Mouse (Mus musculus) monocyte, adult 2 months (primary cell): ENCODE measurements around the gene Bnip2.

ENCODE experiments used
- DNase-seq, 2 experiments: peaks; one replicate each; pipeline ENCODE4 v3.0.0; 2022; ENCODE audit warnings: low spot score in 2 of 2, low read depth in 1 of 2

Bnip2 gene

DNA sequence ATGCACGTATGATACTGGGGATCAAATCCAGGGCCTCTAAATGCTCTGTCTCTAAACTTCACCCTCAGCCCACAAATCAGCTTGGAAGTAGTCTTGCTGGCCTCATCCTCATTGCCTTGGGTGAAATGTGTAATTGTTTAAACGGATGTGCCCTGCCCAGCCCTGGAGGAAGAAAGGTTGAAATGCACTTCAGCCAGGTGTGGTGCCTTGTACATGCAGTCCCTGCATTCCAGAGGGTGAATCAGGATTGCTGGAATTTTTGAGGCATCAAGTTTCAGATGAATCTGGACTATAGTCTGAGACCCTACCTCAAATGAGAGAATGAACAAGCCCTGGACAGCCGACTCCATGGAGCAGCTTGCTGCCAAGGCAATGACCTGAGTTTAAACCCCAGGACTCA is 58.6 kb downstream of the Bnip2 start:
- DNase-seq = no peak

DNA sequence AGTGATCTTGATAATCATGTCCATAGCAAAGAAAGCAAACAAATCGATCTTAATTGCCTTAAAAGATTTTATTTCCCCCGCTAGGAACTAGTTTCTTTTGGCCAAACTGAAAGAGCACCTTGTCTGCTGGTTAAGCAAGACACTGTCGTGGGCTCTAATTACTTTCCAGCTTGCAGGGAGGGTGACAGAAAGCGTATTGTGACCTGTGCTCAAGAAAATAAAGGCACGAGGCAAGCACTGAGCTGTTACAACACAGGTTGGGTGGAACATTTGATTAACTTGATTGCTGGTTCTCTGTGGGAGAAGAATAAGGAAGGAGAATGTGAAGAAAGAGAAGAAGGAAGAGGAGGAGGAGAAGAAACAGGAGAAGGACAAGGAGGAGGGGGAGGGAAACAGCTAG is 59.0 kb downstream of the Bnip2 start:
- no peak for DNase-seq

DNA sequence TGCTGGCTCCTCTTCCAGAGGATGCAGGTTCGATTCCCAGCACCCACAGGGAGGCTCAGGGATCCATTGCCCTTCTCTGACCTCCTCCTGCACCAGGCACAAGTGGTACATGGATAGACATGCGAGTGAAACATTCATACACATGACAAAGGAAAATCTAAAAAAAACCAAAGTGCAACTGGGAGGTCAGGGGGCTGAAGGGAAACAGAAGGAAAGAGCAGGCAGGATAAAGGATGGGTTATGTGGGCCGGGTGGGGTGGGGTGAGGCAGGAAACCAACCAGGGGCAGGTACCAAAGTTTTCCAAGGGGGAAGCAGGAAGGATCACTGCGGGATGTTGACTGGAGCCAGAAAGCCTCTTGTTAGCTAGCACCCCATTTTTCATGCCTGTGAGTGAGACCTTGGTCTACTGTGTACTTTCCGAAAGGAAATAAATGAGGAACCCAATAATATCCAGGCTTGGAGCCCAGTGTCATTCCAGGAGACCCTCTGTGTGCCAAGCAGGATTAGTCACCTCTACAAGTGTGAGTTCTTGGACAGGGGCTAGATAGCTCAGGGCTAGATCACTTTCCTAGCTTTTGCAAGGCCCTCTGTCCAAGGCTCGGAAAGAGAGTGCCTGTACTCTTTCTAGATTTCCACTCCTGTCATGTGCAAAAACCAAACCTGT is 59.6 kb downstream of the Bnip2 start:
- DNase-seq = no peak

DNA sequence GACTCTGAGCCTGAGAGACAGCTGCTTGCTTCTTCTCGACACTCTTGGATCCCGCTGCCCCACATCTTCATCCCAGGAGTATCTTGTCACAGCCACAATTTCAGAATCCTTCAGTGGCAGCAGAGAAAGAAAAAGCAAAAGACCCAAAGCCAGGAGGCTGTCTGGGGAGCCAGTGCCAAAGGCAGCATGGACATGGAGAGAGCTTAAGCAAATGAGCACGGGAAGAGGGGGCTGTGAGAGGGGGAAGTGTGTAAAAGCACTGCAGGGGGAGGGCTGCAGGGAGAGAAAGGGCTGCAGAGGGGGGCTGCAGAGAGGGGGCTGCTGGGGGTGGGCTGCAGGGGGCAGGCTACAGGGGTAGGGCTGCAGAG is 60.1 kb downstream of the Bnip2 start:
- no peak for DNase-seq

DNA sequence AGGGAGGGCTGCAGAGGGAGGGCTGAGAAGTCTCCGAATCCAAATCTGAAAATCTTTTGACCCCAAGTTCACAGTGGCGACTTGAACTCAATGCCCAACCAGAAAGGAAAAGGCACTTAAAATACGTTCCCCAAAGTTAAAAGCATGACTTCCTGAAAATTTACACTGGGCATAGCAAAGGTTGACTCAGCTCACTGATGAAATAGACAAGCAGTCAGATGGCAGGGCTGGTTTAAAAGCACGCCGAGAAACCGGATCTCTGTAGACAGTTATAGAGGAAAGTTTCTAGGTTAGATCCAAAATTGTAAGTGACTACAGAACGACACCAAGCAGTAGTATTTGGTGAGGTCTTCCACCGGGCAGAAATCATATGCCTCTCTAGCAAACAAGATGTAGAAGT is 60.6 kb downstream of the Bnip2 start:
- no peak for DNase-seq

DNA sequence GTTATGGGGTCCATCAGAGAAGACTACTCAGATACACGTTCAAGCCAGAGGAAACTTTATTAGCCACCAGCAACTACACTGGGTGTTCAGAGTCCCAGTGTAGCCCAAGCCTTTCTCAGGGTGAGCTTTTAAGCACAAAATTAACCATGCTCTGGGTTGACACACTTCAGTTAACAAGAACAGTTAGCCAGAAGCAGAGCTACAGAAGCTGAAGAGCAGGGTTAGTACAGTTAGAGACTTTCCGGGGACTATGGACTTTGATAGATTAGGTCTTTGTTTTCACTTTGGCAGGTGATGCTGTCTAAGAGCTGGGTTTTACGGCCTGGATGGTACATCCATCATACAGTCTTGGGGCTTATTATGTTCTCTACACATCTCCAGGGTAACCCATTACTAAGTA is 63.5 kb downstream of the Bnip2 start:
- DNase-seq = no peak

DNA sequence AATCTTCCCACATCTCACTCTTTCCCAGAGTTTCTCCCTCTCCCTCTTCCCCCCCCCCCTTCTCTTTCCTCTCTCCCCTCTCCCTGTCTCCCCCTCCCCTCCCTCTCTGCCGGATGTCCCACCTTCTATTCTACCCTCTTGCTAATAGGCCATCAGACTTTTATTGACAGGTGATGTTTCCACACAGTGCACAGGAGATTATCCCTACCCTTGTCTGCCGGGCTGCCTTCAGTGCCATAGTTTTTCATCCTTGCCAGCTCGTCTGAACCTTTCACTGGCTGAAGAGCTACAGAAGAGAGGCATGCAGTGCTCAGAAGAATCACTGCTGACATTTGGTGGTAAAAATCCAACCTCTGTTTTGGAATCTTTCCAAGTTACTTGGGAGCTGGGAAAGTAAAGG is 64.1 kb downstream of the Bnip2 start:
- DNase-seq = no peak
